Mouse (Mus musculus): ENCODE results near the gene Spint3. TPM values are rescaled to one million over a fixed set of nuclear protein-coding genes. Genes with fewer than 3 reads are reported as not detected.
"Not testable (repeated sequence)": the region's sequence is repeated elsewhere in the genome, so short reads cannot be mapped to it uniquely, and the experiment has no call there.

Spint3 gene
- polyA plus RNA-seq (2015; fragmentation: Nextera tagmentation; extraction: Ambion mirVana), result not detected in 2 replicates

- not testable (repeated sequence) for H3K27ac ChIP-seq (ENCODE audit: low read length); H3K4me2 ChIP-seq (ENCODE audit: low read depth, low read length); ATAC-seq (ENCODE audit: low read depth); H3K27me3 ChIP-seq (ENCODE audit: control insufficient read depth, insufficient read depth, low read depth, low read length); H3K9me3 ChIP-seq (replicated peaks; ENCODE audit: control insufficient read depth, low read length); H3K36me3 ChIP-seq (ENCODE audit: control insufficient read depth, insufficient read depth); H3K4me3 ChIP-seq (ENCODE audit: low read depth, low read length); H3K4me1 ChIP-seq (ENCODE audit: control insufficient read depth, low read depth, low read length); H3K9ac ChIP-seq (ENCODE audit: low read depth, low read length)
- 64% methylated on average over 6 of the region's 6 CpGs for WGBS (ENCODE audit: insufficient replicate concordance)
These were observed at the start of gene Spint3 for GRCm38 (mm10) chr2:164573359-164573758. TSS of gene Spint3 (minus strand) at chr2:164573459.

GRCm38 (mm10) chr2:164621775-164622174 lies 48.5 kb upstream of the Spint3 start:
- 52% methylated on average over 4 of the region's 4 CpGs for WGBS (ENCODE audit: insufficient replicate concordance)
- Histone ChIP-seq H3K4me2 (ENCODE audit: low read depth, low read length) (no peak overlapping the region), H3K9ac (ENCODE audit: low read depth, low read length) (no peak overlapping the region), H3K36me3 (ENCODE audit: control insufficient read depth, insufficient read depth) (no peaks in the 10 kb centered on the region), H3K4me1 (ENCODE audit: control insufficient read depth, low read depth, low read length) (no peaks in the 10 kb centered on the region), H3K9me3 (replicated peaks; ENCODE audit: control insufficient read depth, low read length) (no peaks in the 10 kb centered on the region), H3K27me3 (ENCODE audit: control insufficient read depth, insufficient read depth, low read depth, low read length) (no peaks in the 10 kb centered on the region), H3K4me3 (ENCODE audit: low read depth, low read length) (no peak overlapping the region), H3K27ac (ENCODE audit: low read length) (no peak overlapping the region)
- ATAC-seq (ENCODE audit: low read depth), result no peak

- Histone ChIP-seq H3K36me3 (ENCODE audit: control insufficient read depth, insufficient read depth) (no peaks in the 10 kb centered on the region), H3K4me2 (ENCODE audit: low read depth, low read length) (no peak overlapping the region), H3K9ac (ENCODE audit: low read depth, low read length) (no peak overlapping the region), H3K9me3 (replicated peaks; ENCODE audit: control insufficient read depth, low read length) (no peaks in the 10 kb centered on the region), H3K4me3 (ENCODE audit: low read depth, low read length) (no peak overlapping the region), H3K27me3 (ENCODE audit: control insufficient read depth, insufficient read depth, low read depth, low read length) (no peaks in the 10 kb centered on the region), H3K4me1 (ENCODE audit: control insufficient read depth, low read depth, low read length) (no peaks in the 10 kb centered on the region), H3K27ac (ENCODE audit: low read length) (no peak overlapping the region)
- 66% methylated on average over 5 of the region's 5 CpGs for WGBS (ENCODE audit: insufficient replicate concordance)
- ATAC-seq (ENCODE audit: low read depth), result no peak
These were observed 45.8 kb upstream of the Spint3 start for GRCm38 (mm10) chr2:164619050-164619449.

GRCm38 (mm10) chr2:164615386-164615785 lies 42.1 kb upstream of the Spint3 start:
- no peaks in the 10 kb centered on the region for H3K27me3 ChIP-seq (ENCODE audit: control insufficient read depth, insufficient read depth, low read depth, low read length)
- WGBS (ENCODE audit: insufficient replicate concordance), result 65% methylated on average over 3 of the region's 3 CpGs

GRCm38 (mm10) chr2:164613471-164613870 lies 40.2 kb upstream of the Spint3 start, which contains the start of the genes Wfdc6b and Wfdc8:
TSS of gene Wfdc6b (plus strand) at chr2:164613522.
TSS of gene Wfdc8 (minus strand) at chr2:164613626.
- ATAC-seq (ENCODE audit: low read depth); H3K9me3 ChIP-seq (replicated peaks; ENCODE audit: control insufficient read depth, low read length); H3K4me1 ChIP-seq (ENCODE audit: control insufficient read depth, low read depth, low read length); H3K27me3 ChIP-seq (ENCODE audit: control insufficient read depth, insufficient read depth, low read depth, low read length); H3K4me2 ChIP-seq (ENCODE audit: low read depth, low read length); H3K36me3 ChIP-seq (ENCODE audit: control insufficient read depth, insufficient read depth); H3K9ac ChIP-seq (ENCODE audit: low read depth, low read length); H3K4me3 ChIP-seq (ENCODE audit: low read depth, low read length); H3K27ac ChIP-seq (ENCODE audit: low read length): not testable (repeated sequence)
- WGBS (ENCODE audit: insufficient replicate concordance), result 34% methylated on average over 8 of the region's 8 CpGs

More at GRCm38 (mm10) chr2:164615386-164615785, 42.1 kb upstream of the Spint3 start:
- Histone ChIP-seq H3K4me1 (ENCODE audit: control insufficient read depth, low read depth, low read length) (no peaks in the 10 kb centered on the region), H3K36me3 (ENCODE audit: control insufficient read depth, insufficient read depth) (no peaks in the 10 kb centered on the region), H3K4me2 (ENCODE audit: low read depth, low read length) (no peak overlapping the region), H3K9me3 (replicated peaks; ENCODE audit: control insufficient read depth, low read length) (no peaks in the 10 kb centered on the region), H3K4me3 (ENCODE audit: low read depth, low read length) (no peak overlapping the region), H3K9ac (ENCODE audit: low read depth, low read length) (no peak overlapping the region), H3K27ac (ENCODE audit: low read length) (no peak overlapping the region)
- no peak for ATAC-seq (ENCODE audit: low read depth)

GRCm38 (mm10) chr2:164608781-164609180 lies 35.5 kb upstream of the Spint3 start:
- Histone ChIP-seq H3K4me2 (ENCODE audit: low read depth, low read length) (no peak overlapping the region), H3K27ac (ENCODE audit: low read length) (no peak overlapping the region), H3K9ac (ENCODE audit: low read depth, low read length) (no peak overlapping the region), H3K27me3 (ENCODE audit: control insufficient read depth, insufficient read depth, low read depth, low read length) (no peaks in the 10 kb centered on the region), H3K4me1 (ENCODE audit: control insufficient read depth, low read depth, low read length) (no peaks in the 10 kb centered on the region), H3K36me3 (ENCODE audit: control insufficient read depth, insufficient read depth) (no peaks in the 10 kb centered on the region), H3K9me3 (replicated peaks; ENCODE audit: control insufficient read depth, low read length) (no peaks in the 10 kb centered on the region), H3K4me3 (ENCODE audit: low read depth, low read length) (no peak overlapping the region)
- ATAC-seq (ENCODE audit: low read depth), result no peak
- WGBS (ENCODE audit: insufficient replicate concordance), result 61% methylated on average over 6 of the region's 6 CpGs

GRCm38 (mm10) chr2:164604411-164604810 lies 31.2 kb upstream of the Spint3 start:
- no peaks in the 10 kb centered on the region for H3K9me3 ChIP-seq (replicated peaks; ENCODE audit: control insufficient read depth, low read length)
- no peak overlapping the region for H3K4me3 ChIP-seq (ENCODE audit: low read depth, low read length)
- 71% methylated on average over 8 of the region's 8 CpGs for WGBS (ENCODE audit: insufficient replicate concordance)
- no peaks in the 10 kb centered on the region for H3K36me3 ChIP-seq (ENCODE audit: control insufficient read depth, insufficient read depth)
- no peaks in the 10 kb centered on the region for H3K4me1 ChIP-seq (ENCODE audit: control insufficient read depth, low read depth, low read length)
- no peak overlapping the region for H3K27ac ChIP-seq (ENCODE audit: low read length)
- no peak overlapping the region for H3K9ac ChIP-seq (ENCODE audit: low read depth, low read length)
- H3K27me3 ChIP-seq (ENCODE audit: control insufficient read depth, insufficient read depth, low read depth, low read length), result no peaks in the 10 kb centered on the region
- no peak for ATAC-seq (ENCODE audit: low read depth)
- no peak overlapping the region for H3K4me2 ChIP-seq (ENCODE audit: low read depth, low read length)

- no peak overlapping the region for H3K4me2 ChIP-seq (ENCODE audit: low read depth, low read length)
- H3K27ac ChIP-seq (ENCODE audit: low read length), result no peak overlapping the region
- H3K4me1 ChIP-seq (ENCODE audit: control insufficient read depth, low read depth, low read length), result no peaks in the 10 kb centered on the region
- no peaks in the 10 kb centered on the region for H3K36me3 ChIP-seq (ENCODE audit: control insufficient read depth, insufficient read depth)
- no peaks in the 10 kb centered on the region for H3K27me3 ChIP-seq (ENCODE audit: control insufficient read depth, insufficient read depth, low read depth, low read length)
- no peak for ATAC-seq (ENCODE audit: low read depth)
- H3K4me3 ChIP-seq (ENCODE audit: low read depth, low read length), result no peak overlapping the region
- no peak overlapping the region for H3K9ac ChIP-seq (ENCODE audit: low read depth, low read length)
- 70% methylated on average over 3 of the region's 3 CpGs for WGBS (ENCODE audit: insufficient replicate concordance)
- no peaks in the 10 kb centered on the region for H3K9me3 ChIP-seq (replicated peaks; ENCODE audit: control insufficient read depth, low read length)
These were observed 30.2 kb upstream of the Spint3 start for GRCm38 (mm10) chr2:164603482-164603881.

GRCm38 (mm10) chr2:164600179-164600578 lies 26.9 kb upstream of the Spint3 start:
- WGBS (ENCODE audit: insufficient replicate concordance), result 58% methylated on average over 3 of the region's 3 CpGs
- ATAC-seq (ENCODE audit: low read depth), result no peak
- Histone ChIP-seq H3K4me1 (ENCODE audit: control insufficient read depth, low read depth, low read length) (no peaks in the 10 kb centered on the region), H3K27me3 (ENCODE audit: control insufficient read depth, insufficient read depth, low read depth, low read length) (no peaks in the 10 kb centered on the region), H3K9ac (ENCODE audit: low read depth, low read length) (no peak overlapping the region), H3K36me3 (ENCODE audit: control insufficient read depth, insufficient read depth) (no peaks in the 10 kb centered on the region), H3K4me2 (ENCODE audit: low read depth, low read length) (no peak overlapping the region), H3K27ac (ENCODE audit: low read length) (no peak overlapping the region), H3K9me3 (replicated peaks; ENCODE audit: control insufficient read depth, low read length) (no peaks in the 10 kb centered on the region), H3K4me3 (ENCODE audit: low read depth, low read length) (no peak overlapping the region)
